Mouse (Mus musculus) neural tube, embryonic 10.5 days (tissue): ENCODE measurements at regions not wholly inside any gene's neighbourhood (a gene's known extent, or its start where the extent isn't known, plus 50 kb on each side); places are given as distances from the start of the nearest gene placed in this dataset.

Source experiments
- DNase-seq: peaks from one replicate; pipeline ENCODE4 v3.0.0-alpha.2; 2017; ENCODE audit warnings: low spot score; ENCODE audit errors: extremely low spot score

DNA sequence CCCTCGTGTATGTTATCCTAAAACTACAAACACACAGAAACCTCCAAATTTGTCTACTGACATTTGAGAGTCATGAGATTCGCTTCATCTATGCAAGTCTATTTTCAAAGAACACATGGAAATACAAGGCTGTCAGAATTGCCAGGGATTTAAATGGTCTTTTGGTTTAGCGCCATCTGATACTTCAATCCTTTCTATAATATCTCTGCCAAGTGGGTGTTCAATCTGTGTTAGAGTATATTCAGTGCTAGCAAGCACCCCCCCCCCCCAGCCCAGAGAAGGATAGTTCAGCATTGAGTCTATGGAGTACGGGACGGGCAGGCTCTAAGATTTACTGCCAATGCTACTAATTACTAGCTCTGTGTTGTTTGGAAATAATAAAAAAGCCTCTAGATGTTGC lies 55.5 kb upstream of the Arid5b start:
- no peak for DNase-seq
